Mouse (Mus musculus): ENCODE results near the gene Col5a2. TPM values are rescaled to one million over a fixed set of nuclear protein-coding genes. Genes with fewer than 3 reads are reported as not detected.
"Not testable (repeated sequence)": the region's sequence is repeated elsewhere in the genome, so short reads cannot be mapped to it uniquely, and the experiment has no call there.

Col5a2 gene
- polyA plus RNA-seq (2016; fragmentation: Nextera tagmentation; extraction: Ambion mirVana) = 48.4 and 54.8 TPM in 2 replicates

DNA sequence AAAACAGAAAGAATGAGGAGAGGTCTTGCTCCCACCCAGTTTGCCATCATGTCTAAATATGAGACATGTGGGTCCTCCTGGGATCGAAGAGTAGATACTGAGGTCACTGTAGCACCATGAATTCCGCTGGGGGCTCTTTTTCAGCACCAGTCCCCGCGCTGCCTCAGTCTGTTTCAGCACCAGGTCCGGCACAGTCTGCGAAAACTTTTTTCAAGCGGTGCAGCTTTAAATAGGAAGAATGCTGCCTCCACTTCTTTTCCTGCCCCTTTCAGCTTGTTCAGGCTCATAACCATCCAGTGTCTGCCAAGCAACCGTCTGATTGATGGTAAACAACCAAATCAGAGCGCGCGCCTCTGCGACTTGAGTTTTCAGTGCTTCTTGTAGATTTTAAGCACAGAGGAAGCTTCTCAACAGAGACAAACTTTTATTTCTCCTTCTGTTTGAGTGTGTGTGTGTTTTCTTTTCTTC, at the start of gene Col5a2:
Col5a2 (minus strand) TSS at position 418 of the 468 bp plus-strand sequence.
- H3K27ac ChIP-seq (replicated peaks) = peak within 1 kb of the TSS; percentile 54
- 25% methylated on average over 12 of the region's 12 CpGs for WGBS
- no peaks in the 10 kb centered on the region for H3K27me3 ChIP-seq
- H3K4me2 ChIP-seq (replicated peaks) = peak within 1 kb of the TSS; percentile 49
- H3K36me3 ChIP-seq = no peaks in the 10 kb centered on the region
- peak within 1 kb of the TSS; percentile 44 for H3K4me3 ChIP-seq
- ATAC-seq (ENCODE audit: low FRiP score, low read depth) = peak; percentile 58
- no peaks in the 10 kb centered on the region for H3K9me3 ChIP-seq
- H3K9ac ChIP-seq (replicated peaks) = peak within 1 kb of the TSS; percentile 51
- H3K4me1 ChIP-seq = no peaks in the 10 kb centered on the region

DNA sequence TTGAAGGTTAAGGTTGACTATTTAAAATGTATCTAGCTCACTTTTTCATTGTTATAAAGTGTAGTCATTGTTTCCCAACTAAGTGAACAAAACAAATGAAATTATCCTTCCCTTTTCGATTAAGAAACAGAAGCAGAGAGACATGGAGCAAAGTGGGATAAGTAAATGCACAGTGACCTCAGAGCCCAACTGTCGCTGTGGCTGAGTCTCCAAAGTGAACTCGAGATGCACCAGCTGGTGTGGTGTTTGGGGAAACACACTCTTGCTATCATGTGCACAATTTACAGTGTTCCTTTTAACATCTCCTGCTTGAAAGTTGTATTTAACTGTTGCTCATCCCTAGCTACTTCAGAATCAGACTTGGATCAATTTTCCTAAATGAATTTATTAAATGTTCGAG, 47.4 kb upstream of the Col5a2 start:
- H3K4me2 ChIP-seq (replicated peaks) = no peak overlapping the region
- H3K9me3 ChIP-seq = no peaks in the 10 kb centered on the region
- 86% methylated on average over 4 of the region's 4 CpGs for WGBS
- no peak overlapping the region for H3K9ac ChIP-seq (replicated peaks)
- no peak overlapping the region for H3K27ac ChIP-seq (replicated peaks)
- no peaks in the 10 kb centered on the region for H3K4me1 ChIP-seq
- no peaks in the 10 kb centered on the region for H3K36me3 ChIP-seq
- no peak overlapping the region for H3K4me3 ChIP-seq
- ATAC-seq (ENCODE audit: low FRiP score, low read depth) = no peak
- no peaks in the 10 kb centered on the region for H3K27me3 ChIP-seq

DNA sequence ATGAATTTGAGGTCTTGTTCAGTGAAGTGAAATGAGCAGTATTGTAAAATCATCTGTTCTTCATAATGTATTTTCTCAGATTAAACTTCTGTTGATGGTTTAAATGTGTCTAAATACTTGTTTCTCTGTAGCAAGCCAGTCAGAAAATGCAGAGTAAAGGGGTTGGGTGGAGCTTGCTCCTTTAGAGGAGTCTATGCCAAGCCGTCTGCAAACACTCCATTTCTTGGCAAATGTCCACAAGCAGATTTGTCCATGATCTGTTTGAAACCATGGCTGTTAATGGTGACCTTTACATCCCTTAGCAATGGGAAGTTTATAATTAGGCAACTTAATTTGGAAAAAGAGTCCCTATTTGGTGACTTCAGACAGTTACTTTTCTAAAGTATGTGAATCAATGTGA, 38.8 kb upstream of the Col5a2 start:
- WGBS = 66% methylated on average over 1 of the region's 1 CpGs
- no peak overlapping the region for H3K9ac ChIP-seq (replicated peaks)
- no peak overlapping the region for H3K4me2 ChIP-seq (replicated peaks)
- no peaks in the 10 kb centered on the region for H3K9me3 ChIP-seq
- H3K27ac ChIP-seq (replicated peaks) = no peak overlapping the region
- no peaks in the 10 kb centered on the region for H3K4me1 ChIP-seq
- H3K36me3 ChIP-seq = no peaks in the 10 kb centered on the region
- ATAC-seq (ENCODE audit: low FRiP score, low read depth) = no peak
- no peaks in the 10 kb centered on the region for H3K27me3 ChIP-seq
- H3K4me3 ChIP-seq = no peak overlapping the region

DNA sequence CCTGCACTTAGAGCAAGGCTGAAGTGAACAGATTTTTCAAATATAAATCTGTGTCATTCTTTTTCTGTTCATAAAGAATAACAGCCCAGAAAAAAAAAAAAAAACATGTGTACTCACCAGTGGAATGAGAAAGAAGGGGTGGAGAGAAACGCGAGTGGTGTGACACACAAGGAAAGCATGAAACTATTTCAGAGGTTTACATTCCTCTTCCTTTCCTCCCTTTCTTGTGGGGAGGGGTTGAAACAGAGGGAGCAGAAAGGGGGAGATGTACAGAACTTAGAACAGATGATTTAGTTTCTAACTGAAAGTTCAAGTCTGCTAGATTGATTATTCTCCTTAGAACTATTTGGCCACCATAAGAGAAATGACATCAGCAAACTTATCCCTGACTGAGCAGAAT, 38.1 kb upstream of the Col5a2 start:
- H3K9ac ChIP-seq (replicated peaks) = no peak overlapping the region
- no peaks in the 10 kb centered on the region for H3K36me3 ChIP-seq
- H3K4me1 ChIP-seq = no peaks in the 10 kb centered on the region
- H3K4me3 ChIP-seq = no peak overlapping the region
- H3K27me3 ChIP-seq = no peaks in the 10 kb centered on the region
- ATAC-seq (ENCODE audit: low FRiP score, low read depth) = no peak
- H3K9me3 ChIP-seq = no peaks in the 10 kb centered on the region
- 77% methylated on average over 2 of the region's 2 CpGs for WGBS
- no peak overlapping the region for H3K27ac ChIP-seq (replicated peaks)
- H3K4me2 ChIP-seq (replicated peaks) = no peak overlapping the region

GRCm38 (mm10) chr1:45531486-45531885, 28.4 kb upstream of the Col5a2 start:
- Histone ChIP-seq H3K27me3 (no peaks in the 10 kb centered on the region), H3K36me3 (no peaks in the 10 kb centered on the region), H3K4me1 (no peaks in the 10 kb centered on the region), H3K4me2 (replicated peaks) (no peak overlapping the region), H3K9me3 (no peaks in the 10 kb centered on the region), H3K4me3 (no peak overlapping the region), H3K9ac (replicated peaks) (no peak overlapping the region), H3K27ac (replicated peaks) (no peak overlapping the region)
- ATAC-seq (ENCODE audit: low FRiP score, low read depth) = no peak
- WGBS = 98% methylated on average over 2 of the region's 2 CpGs

- H3K9ac ChIP-seq (replicated peaks); H3K4me2 ChIP-seq (replicated peaks); ATAC-seq (ENCODE audit: low FRiP score, low read depth); H3K4me1 ChIP-seq; H3K9me3 ChIP-seq; H3K4me3 ChIP-seq; H3K27ac ChIP-seq (replicated peaks); H3K27me3 ChIP-seq; H3K36me3 ChIP-seq: not testable (repeated sequence)
Measured at GRCm38 (mm10) chr1:45527476-45527875, 24.4 kb upstream of the Col5a2 start.

- ATAC-seq (ENCODE audit: low FRiP score, low read depth) = no peak
- WGBS = 87% methylated on average over 3 of the region's 3 CpGs
- H3K36me3 ChIP-seq = no peaks in the 10 kb centered on the region
Measured at GRCm38 (mm10) chr1:45523601-45524000, 20.5 kb upstream of the Col5a2 start.

GRCm38 (mm10) chr1:45521486-45521885, 18.4 kb upstream of the Col5a2 start:
- H3K9me3 ChIP-seq = no peaks in the 10 kb centered on the region
- no peak overlapping the region for H3K4me3 ChIP-seq
- no peak overlapping the region for H3K9ac ChIP-seq (replicated peaks)
- H3K36me3 ChIP-seq = no peaks in the 10 kb centered on the region
- no peaks in the 10 kb centered on the region for H3K4me1 ChIP-seq
- no peaks in the 10 kb centered on the region for H3K27me3 ChIP-seq
- H3K27ac ChIP-seq (replicated peaks) = no peak overlapping the region
- ATAC-seq (ENCODE audit: low FRiP score, low read depth) = no peak
- H3K4me2 ChIP-seq (replicated peaks) = no peak overlapping the region
- 82% methylated on average over 2 of the region's 2 CpGs for WGBS

More at GRCm38 (mm10) chr1:45523601-45524000, 20.5 kb upstream of the Col5a2 start:
- no peak overlapping the region for H3K9ac ChIP-seq (replicated peaks)
- H3K27me3 ChIP-seq = no peaks in the 10 kb centered on the region
- no peaks in the 10 kb centered on the region for H3K9me3 ChIP-seq
- no peak overlapping the region for H3K4me2 ChIP-seq (replicated peaks)
- no peak overlapping the region for H3K4me3 ChIP-seq
- H3K4me1 ChIP-seq = no peaks in the 10 kb centered on the region
- no peak overlapping the region for H3K27ac ChIP-seq (replicated peaks)

DNA sequence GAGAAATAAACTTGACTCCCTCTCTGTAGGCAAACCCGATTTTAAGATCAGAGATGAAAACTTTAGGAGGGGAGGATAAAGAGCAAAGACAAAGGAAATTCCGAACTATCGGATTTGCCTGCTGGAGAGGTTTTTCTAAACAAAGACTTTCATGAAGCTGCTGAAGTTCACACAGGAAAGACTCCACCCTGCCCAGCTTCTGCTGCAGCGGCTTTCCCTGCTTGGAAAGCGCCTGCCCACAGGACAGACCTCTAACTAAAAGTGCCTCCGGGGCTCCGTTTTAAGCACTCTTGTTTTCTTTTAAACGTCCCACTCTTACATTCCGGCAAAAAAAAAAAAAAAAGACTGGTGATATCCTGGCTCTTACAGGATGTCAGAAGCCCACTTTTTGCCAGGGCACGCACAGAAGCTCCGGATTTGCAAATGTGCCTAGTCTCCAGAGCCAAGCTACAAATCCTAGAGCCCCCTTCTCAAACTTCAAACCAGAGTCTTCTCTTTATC, 791 bp downstream of the Col5a2 start:
- 9% methylated on average over 11 of the region's 11 CpGs for WGBS
- Histone ChIP-seq H3K36me3 (no peaks in the 10 kb centered on the region), H3K27me3 (no peaks in the 10 kb centered on the region), H3K4me3 (peak overlapping the region; percentile 44), H3K9ac (replicated peaks) (peak overlapping the region; percentile 51), H3K4me2 (replicated peaks) (peak overlapping the region; percentile 49), H3K27ac (replicated peaks) (peak overlapping the region; percentile 54), H3K4me1 (no peaks in the 10 kb centered on the region), H3K9me3 (no peaks in the 10 kb centered on the region)
- peak; percentile 59 for ATAC-seq (ENCODE audit: low FRiP score, low read depth)

GRCm38 (mm10) chr1:45501437-45501836, 1.6 kb downstream of the Col5a2 start:
- no peaks in the 10 kb centered on the region for H3K9me3 ChIP-seq
- ATAC-seq (ENCODE audit: low FRiP score, low read depth) = 0 out of 2 replicates have a peak, but pooled peaks have one; percentile 20
- 55% methylated on average over 6 of the region's 6 CpGs for WGBS
- peak overlapping the region; percentile 49 for H3K4me2 ChIP-seq (replicated peaks)
- peak overlapping the region; percentile 44 for H3K4me3 ChIP-seq
- H3K4me1 ChIP-seq = no peaks in the 10 kb centered on the region
- H3K9ac ChIP-seq (replicated peaks) = no peak overlapping the region
- H3K27ac ChIP-seq (replicated peaks) = no peak overlapping the region
- H3K36me3 ChIP-seq = no peaks in the 10 kb centered on the region
- H3K27me3 ChIP-seq = no peaks in the 10 kb centered on the region

GRCm38 (mm10) chr1:45500456-45500855, 2.6 kb downstream of the Col5a2 start:
- Histone ChIP-seq H3K9ac (replicated peaks) (no peak overlapping the region), H3K36me3 (no peaks in the 10 kb centered on the region), H3K4me3 (no peak overlapping the region), H3K9me3 (no peaks in the 10 kb centered on the region), H3K27ac (replicated peaks) (no peak overlapping the region), H3K4me2 (replicated peaks) (no peak overlapping the region), H3K4me1 (no peaks in the 10 kb centered on the region), H3K27me3 (no peaks in the 10 kb centered on the region)
- ATAC-seq (ENCODE audit: low FRiP score, low read depth) = no peak
- WGBS = 89% methylated on average over 6 of the region's 6 CpGs

DNA sequence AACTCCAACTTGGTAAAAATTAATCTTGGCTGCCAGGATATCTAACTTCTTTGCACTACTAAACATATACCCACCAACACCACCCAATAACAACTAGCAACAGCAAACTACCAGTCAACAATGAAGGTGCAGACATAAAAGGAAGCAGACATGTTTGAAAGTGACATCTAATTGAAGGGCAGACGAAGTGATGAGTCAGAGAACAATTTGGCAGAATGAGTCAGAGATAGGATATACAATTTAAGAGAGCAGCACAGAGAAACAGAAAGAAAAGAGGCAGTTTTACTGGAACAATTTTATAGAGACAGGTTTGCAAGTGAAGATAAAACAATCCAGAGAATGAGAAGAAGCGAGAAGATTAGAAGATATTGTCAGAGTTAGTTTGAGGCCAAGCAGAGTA, 8.1 kb downstream of the Col5a2 start:
- Histone ChIP-seq H3K4me1 (no peaks in the 10 kb centered on the region), H3K36me3 (no peaks in the 10 kb centered on the region), H3K9me3 (no peaks in the 10 kb centered on the region), H3K4me2 (replicated peaks) (no peak overlapping the region), H3K4me3 (no peak overlapping the region), H3K9ac (replicated peaks) (no peak overlapping the region), H3K27me3 (no peaks in the 10 kb centered on the region), H3K27ac (replicated peaks) (no peak overlapping the region)
- WGBS = 83% methylated on average over 2 of the region's 2 CpGs
- ATAC-seq (ENCODE audit: low FRiP score, low read depth) = no peak

DNA sequence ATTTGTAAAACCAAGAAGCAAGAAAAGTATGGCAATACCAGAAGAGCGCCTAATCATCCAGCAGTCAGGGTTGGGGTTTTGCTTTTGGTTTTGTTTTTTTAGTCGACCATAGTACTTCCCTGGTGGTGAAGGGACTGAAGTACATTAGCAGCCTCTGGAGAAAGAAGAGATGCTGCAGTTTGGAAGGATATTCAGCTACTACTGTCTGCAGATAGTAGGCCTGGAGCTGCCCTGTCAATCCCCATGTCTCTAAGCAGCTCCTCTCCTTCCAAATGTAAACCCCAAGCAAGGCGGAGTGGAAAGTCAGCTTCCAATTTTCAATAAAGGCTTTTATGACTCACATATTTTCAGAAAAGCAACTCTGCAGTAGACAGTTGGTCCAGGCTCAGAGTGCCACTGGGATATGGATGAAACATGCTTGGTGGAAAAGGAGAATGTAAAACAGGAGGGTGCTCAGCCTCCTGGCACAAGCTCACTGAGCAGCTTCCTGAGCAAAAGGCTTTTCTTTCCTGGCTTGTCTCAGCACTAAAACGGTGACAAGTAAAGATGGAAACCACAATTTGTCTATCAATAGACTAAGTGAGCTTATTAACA, 10.9 kb downstream of the Col5a2 start:
- H3K27me3 ChIP-seq = no peaks in the 10 kb centered on the region
- no peaks in the 10 kb centered on the region for H3K36me3 ChIP-seq
- no peak overlapping the region for H3K9ac ChIP-seq (replicated peaks)
- no peak overlapping the region for H3K4me2 ChIP-seq (replicated peaks)
- no peak for ATAC-seq (ENCODE audit: low FRiP score, low read depth)
- no peak overlapping the region for H3K27ac ChIP-seq (replicated peaks)
- no peaks in the 10 kb centered on the region for H3K9me3 ChIP-seq
- H3K4me1 ChIP-seq = no peaks in the 10 kb centered on the region
- 89% methylated on average over 4 of the region's 4 CpGs for WGBS
- H3K4me3 ChIP-seq = no peak overlapping the region
